Mouse (Mus musculus) brown adipose tissue, adult 24 weeks (tissue): ENCODE results near the gene Ubap2. TPM values are rescaled to one million over a fixed set of nuclear protein-coding genes. Genes with fewer than 3 reads are reported as not detected.

Experiments used
- H3K27ac ChIP-seq: fragments of 200-500 bp; replicated peaks from 2 replicates; pipeline ENCODE4 v1.5.1; 2012; ENCODE audit warnings: low read depth, mild to moderate bottlenecking, low read length
- H3K4me1 ChIP-seq: fragments of 200-500 bp; 2 replicates; pipeline ENCODE4 v1.6.1; 2012; ENCODE audit warnings: low read length, mixed read lengths; ENCODE audit not compliant: control insufficient read depth, insufficient read depth, insufficient read length
- H3K4me3 ChIP-seq: fragments of 200-500 bp; 2 replicates; pipeline ENCODE4 v1.5.1; 2012; ENCODE audit warnings: low read depth, mild to moderate bottlenecking, low read length, moderate library complexity; ENCODE audit not compliant: insufficient read depth
- polyA plus RNA-seq: library from polyadenylated mRNA; stranded (reverse); fragments of >200 nt; gene quantifications from 2 replicates; pipeline ENCODE4 v1.2.4, GENCODE M21; 2012; ENCODE audit not compliant: missing spikeins, insufficient read depth, insufficient read length

Gene Ubap2
- polyA plus RNA-seq, 1 experiment: 19.3 TPM

DNA sequence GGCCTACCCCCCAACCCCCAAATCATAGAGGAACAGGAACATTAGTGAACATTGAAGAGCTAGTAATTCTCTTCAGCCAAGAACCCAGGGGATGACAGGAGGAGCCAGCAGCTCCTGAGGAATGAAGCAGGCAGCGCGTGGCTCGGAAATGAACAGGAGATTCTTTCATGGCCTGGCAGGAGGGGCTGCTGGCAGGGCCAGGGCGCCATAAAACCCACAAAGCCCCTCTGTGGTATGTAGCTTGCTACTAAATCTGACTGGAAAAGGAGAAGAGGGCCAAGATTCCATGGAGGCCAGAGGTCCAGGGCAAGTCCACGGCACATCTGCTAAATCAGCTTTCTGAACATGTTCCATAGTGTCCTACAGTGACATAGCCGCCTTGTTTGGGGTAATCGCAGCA lies 14.9 kb upstream of the Ubap2 start:
- no peaks in the 10 kb centered on the region for H3K4me1 ChIP-seq
- no peak overlapping the region for H3K27ac ChIP-seq
- no peak overlapping the region for H3K4me3 ChIP-seq

DNA sequence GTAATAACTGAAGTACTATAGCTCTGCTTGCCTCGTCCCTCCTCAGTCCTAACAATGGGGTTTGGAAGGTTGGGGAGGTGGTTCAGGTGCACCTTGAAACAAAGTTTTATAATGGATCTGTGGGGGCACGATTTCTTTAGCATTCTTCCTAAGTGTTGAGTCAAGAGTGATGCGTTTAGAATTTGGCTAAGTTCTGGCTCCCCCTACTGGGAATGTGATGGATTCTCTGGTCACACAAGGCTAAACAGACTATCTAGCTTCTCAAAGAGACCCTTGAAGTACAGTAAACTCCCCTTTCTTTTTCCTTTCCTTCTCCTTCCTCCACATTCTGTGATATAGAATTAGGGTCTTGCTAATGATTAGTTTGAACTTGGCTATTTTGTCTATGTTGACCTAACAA lies 11.5 kb upstream of the Ubap2 start:
- Histone ChIP-seq H3K4me3 (no peak overlapping the region), H3K4me1 (no peaks in the 10 kb centered on the region), H3K27ac (no peak overlapping the region)

DNA sequence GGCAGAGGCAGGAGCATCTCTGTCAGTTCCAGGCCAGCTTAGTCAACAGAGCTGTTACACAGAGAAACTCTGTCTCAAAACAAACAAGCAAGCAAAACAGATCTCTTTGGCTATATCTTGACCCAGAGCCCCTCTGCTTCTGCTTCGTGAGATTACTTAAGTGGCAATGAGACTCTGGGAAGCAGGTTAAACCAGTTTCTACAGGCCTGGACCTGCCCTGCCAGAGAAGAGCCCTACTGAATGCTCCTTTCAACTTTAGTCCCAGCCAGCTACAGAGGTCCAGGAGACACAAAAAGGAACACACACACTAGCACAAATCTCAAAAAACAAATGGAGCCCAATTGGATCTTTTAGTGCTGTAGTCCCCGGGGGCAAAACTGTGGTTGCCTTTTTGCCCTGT lies 9.1 kb upstream of the Ubap2 start:
- H3K27ac ChIP-seq: no peak overlapping the region
- H3K4me1 ChIP-seq: no peaks in the 10 kb centered on the region

DNA sequence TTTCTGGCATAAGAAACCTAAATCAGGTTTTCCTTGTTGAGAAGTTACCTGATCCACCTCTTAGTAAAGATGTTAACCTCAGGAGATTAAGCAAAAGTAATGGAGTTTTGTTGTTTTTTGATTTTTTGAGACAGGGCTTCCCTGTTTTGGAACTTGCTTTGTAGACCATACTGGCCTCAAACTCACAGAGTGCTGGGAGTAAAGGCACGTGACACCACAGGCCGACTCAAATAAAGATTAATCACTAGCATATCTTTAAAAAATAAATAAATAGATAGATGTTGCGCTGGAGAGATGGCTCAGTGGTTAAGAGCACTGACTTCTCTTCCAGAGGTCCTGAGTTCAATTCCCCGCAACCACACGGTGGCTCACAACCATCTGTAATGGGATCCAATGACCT lies 983 bp upstream of the Ubap2 start:
- H3K27ac ChIP-seq: no peak overlapping the region
- peaks cover 6% of the 10 kb centered on the region; the same call in 1 of the 2 replicates for H3K4me1 ChIP-seq
- peak overlapping the region; percentile 73; the same call in 1 of the 2 replicates for H3K4me3 ChIP-seq

More for the DNA sequence above, 9.1 kb upstream of the Ubap2 start:
- H3K4me3 ChIP-seq: no peak overlapping the region

DNA sequence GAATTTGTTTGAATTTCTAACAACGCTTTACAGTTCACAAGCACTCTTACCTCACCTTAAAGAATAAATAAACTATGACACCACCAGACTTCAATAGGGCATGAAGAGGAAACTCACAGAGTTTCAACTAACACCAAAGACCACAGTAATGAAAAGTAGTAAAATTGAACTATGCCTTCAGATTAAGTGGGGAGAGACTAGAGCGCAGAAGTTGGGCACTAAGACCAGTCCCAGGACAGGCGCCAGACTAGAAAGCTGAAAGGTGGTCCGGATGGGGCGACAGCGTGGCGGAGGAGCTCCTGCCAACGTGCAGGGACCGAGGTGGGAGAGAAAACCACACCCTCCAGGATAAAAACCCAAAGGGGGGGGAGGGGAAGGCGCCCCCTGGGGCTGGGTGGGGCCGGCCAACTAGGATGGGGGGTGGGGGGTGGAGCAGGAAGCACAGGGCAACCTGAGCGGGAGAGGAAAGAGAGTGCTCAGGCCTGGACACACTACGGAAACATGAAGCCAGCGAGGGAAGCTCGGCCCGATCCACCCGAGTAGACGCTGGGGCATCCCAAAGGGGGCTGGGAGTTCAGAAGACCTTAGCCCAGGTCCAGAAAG lies 466 bp downstream of the Ubap2 start:
- Histone ChIP-seq H3K4me1 (peaks cover 6% of the 10 kb centered on the region; the same call in 1 of the 2 replicates), H3K4me3 (peak overlapping the region; percentile 87), H3K27ac (peak overlapping the region; percentile 97)

DNA sequence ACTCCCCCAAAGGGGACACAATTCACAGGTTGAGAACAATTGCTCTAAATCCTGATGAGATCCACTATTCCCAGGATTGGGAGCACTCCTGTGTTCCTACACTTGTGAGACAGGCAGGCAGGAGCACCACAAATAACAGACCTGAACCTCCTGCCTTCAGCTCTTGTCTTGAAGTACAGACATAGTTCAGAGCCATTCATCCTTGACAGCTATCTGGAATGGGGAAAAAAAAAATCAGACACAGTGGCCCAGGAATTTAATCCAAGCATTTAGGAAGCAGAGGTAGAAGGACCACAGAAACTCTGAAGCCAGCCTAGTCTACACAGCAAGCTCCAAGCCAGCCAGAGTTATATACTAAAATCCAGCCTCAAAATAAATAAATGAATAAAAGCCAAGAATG lies 6.8 kb downstream of the Ubap2 start:
- Histone ChIP-seq H3K27ac (no peak overlapping the region), H3K4me3 (no peak overlapping the region), H3K4me1 (peaks cover 3% of the 10 kb centered on the region; the same call in 1 of the 2 replicates)

DNA sequence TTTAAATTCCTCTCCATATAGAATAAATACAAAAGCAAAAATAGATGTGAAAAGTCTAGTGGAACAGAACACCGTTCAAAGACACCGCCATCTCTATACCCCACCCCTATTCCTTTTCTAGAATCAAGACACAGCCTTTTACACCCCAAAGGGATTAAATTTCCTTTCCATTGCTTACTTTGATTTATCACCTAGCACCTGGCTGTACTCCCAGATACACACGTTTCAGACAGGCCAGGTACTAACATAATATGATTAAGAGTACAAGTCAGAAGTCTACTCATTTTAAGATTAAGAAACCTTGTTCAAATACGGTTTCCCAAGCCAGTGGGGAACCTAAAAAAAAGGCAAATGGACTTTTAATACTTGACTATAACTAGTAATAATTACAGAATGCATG lies 8.6 kb downstream of the Ubap2 start:
- Histone ChIP-seq H3K4me1 (no peaks in the 10 kb centered on the region), H3K27ac (no peak overlapping the region), H3K4me3 (no peak overlapping the region)

DNA sequence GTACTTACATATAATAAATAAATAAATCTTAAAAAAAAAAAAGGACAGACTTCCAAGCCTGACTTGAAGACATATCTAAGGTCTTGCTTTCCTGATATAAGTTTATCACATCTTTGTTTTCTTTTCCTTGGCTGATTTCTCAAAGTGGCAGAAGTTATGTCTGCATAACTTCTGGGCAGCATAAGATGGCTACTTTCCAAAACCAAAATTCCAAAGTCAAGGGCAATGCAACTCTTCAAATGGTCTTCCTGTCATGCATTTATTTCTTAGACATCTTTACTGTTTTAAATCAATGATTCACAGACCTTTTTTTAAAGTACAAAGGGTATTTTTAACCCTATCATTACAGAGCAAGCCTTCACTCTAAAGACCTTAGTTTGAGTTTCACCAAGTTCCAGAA lies 14.3 kb downstream of the Ubap2 start:
- Histone ChIP-seq H3K4me3 (no peak overlapping the region), H3K4me1 (peaks cover 4% of the 10 kb centered on the region; the same call in 1 of the 2 replicates), H3K27ac (no peak overlapping the region)

DNA sequence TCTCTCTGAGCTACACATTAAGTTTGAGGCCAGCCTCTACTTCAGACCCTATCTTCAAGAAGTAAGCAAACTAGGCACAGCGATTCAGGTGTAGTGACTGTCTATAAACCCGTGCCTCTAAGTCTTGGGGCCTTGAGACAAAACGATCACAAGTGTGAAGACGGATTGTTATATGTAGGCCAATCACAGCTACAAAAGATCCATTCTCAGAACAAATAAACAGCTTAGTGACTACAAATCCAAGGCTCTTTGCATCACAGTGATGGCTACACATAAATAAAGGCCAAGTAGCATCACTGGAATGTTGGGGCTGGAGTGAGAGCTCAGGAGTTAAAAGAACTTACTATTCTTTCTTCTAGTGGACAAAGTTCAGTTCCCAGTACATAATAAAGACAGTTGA lies 15.9 kb downstream of the Ubap2 start:
- Histone ChIP-seq H3K4me1 (peaks cover 4% of the 10 kb centered on the region; the same call in 1 of the 2 replicates), H3K4me3 (no peak overlapping the region), H3K27ac (no peak overlapping the region)

DNA sequence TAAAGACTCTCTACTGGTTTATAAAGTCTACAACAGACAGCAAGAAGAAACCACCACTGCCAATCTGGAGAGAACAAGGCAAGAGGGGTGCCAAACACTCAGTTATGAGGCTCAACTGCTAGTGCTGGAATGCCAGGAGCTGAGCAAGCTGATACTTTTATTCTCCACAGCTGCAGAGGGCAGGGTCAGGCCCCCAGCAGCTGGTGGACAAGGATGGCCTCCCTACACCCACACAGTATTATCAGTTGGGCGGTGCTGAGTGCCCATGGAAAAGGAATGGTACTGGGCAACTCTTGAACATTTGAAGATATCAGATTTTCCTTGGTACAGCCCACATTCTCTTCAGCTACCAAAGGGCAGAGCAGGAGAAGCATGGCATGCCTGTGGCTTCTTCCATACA lies 17.2 kb downstream of the Ubap2 start:
- Histone ChIP-seq H3K4me3 (no peak overlapping the region), H3K27ac (no peak overlapping the region), H3K4me1 (peaks cover 4% of the 10 kb centered on the region; the same call in 1 of the 2 replicates)

DNA sequence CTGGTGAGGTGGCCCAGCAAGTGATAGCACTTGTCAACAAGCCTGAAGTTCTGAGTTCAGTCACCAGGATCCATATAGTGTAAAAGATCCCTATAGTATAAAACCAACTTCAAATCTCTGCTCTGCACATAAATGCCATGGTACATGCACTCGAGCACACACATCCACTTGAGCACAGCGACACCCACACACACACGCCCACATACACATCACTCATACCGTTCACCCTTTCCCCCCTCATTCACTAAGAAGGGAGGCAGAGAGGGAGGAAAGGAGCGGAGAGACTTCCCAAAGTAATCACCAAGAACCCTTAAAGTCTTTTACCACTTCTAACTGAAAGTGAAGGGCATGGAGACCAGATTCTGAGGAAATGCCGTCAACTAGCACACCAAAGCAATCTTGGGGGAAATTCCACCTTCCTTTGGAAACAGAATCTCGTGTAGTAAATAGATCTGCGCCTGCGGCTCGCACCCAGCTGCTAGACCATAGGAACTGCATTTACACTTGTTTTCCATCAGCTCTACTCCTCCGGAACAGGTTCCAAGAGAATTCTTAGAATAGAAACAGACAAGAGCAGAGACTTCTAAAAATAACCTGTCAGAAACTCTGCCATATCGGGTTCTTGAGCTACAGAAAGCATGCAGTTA lies 19.3 kb downstream of the Ubap2 start:
- no peak overlapping the region for H3K4me3 ChIP-seq
- no peak overlapping the region for H3K27ac ChIP-seq
- peaks cover 4% of the 10 kb centered on the region; the same call in 1 of the 2 replicates for H3K4me1 ChIP-seq

DNA sequence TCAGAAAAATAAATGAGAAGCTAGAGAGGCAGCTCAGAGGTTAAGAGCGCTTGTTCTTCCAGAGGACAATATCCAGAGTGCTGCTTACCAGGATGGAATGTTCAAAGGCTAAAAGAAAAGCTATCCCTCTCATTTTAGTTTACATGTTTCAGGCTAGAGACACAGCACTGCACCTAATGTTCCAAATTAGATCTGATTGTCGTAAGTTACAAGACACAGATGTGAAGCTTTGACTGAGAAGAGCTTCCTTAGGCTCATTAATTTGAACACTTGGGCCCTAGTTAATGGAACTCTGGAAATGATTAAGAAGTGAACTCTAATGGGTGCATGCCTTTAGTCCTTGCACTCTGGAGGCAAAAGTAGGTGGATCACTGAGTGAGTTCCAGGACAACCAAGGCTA lies 21.2 kb downstream of the Ubap2 start:
- H3K4me3 ChIP-seq: no peak overlapping the region
- no peak overlapping the region for H3K27ac ChIP-seq
- H3K4me1 ChIP-seq: peaks cover 4% of the 10 kb centered on the region; the same call in 1 of the 2 replicates

DNA sequence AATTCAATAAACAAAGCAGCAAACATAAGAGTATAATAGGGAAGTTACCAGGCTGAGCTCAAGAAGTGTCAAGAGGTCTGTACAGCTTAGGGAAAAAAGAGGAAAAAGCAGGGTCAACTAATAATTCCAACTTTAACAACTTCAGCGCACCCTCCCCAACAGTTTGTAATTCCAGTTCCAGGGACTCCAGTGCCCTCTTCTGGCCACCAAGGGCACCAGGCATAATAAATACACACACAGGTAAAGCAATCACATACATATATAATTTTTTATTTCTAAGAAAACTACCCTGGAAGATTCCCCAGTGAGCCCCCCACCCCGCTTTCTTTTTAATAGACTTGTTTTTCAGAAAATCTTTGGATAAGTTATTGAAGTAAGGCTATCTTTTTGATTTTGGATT lies 29.5 kb downstream of the Ubap2 start:
- Histone ChIP-seq H3K4me1 (no peaks in the 10 kb centered on the region), H3K4me3 (no peak overlapping the region), H3K27ac (no peak overlapping the region)

DNA sequence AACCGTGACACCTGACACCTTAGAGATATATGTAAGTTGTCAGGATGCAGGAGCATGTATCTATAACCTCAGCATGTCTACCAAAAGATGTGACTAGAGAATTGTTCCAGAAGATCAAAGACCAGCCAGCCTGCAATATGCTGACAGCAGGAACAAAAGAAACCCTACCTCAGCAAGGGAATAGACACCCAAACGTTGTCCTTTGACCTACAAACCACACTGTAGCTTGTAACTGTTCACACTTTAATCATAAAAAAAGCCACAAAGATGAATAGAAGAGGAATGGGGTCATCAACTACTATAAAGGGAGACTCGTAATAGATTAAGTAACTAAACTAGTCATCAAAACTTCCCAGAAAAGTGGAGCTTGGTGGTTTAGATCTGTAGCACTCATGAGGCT lies 34.0 kb downstream of the Ubap2 start:
- Histone ChIP-seq H3K4me3 (no peak overlapping the region), H3K27ac (no peak overlapping the region), H3K4me1 (no peaks in the 10 kb centered on the region)

DNA sequence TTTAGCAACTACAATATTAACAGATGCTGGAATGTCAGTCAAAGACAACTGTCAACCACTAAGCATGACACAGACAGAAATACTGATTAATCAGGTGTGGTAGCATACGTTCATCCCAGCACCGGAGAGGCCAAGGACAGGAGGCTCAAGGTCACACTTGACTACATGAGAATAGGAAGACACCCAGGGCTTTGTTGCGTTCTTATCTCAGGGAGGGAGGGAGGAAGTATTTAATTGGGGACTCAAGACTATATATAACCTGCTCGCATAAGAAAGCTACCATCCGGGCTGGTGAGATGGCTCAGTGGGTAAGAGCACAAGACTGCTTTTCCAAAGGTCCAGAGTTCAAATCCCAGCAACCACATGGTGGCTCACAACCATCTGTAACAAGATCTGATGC lies 39.3 kb downstream of the Ubap2 start:
- H3K4me3 ChIP-seq: no peak overlapping the region
- no peak overlapping the region for H3K27ac ChIP-seq
- no peaks in the 10 kb centered on the region for H3K4me1 ChIP-seq

DNA sequence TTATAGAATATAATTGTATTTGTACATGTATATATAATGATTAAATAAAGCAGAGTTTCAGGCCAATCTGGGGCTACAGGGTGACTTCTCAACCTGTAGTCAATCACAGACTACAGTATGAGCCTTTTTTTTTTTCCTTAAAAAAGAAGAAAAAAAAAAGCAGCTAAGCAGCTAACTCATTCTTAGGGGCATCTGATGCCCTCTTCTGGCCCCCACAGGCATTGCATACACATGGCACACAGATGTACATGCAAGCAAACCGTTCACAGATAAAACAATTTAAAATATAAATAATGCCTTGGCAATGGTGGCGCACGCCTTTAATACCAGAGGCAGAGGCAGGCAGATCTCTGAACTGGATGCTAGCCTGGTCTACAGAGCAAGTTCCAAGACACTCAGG lies 48.6 kb downstream of the Ubap2 start:
- H3K27ac ChIP-seq: no peak overlapping the region
- no peaks in the 10 kb centered on the region for H3K4me1 ChIP-seq
- no peak overlapping the region for H3K4me3 ChIP-seq
